Mouse (Mus musculus): ENCODE results near the gene Actn1.

- TF ChIP-seq CTCF (IDR thresholded peaks at IDR 0.05; ENCODE audit: low read depth) = no peak
- no peak for TF ChIP-seq EP300 (IDR thresholded peaks at IDR 0.05; ENCODE audit: low read depth)
Measured at GRCm38 (mm10) chr12:80307556-80307955, 47.4 kb upstream of the Actn1 start.

Measured in liver, postnatal 0 days (tissue).